Comparison of ENCODE assay signal across 8 mouse cellular contexts in genomic region chr17:72797867-72798266, GRCm38 (mm10). TPM values are rescaled to one million over a fixed set of nuclear protein-coding genes. Genes with fewer than 3 reads are reported as not detected.
DNase-seq lines count a peak whose midpoint lies in the region; ATAC-seq lines count a peak whose summit lies in the region.

No protein-coding gene starts in this region.

- H3K36me3 ChIP-seq in liver, embryonic 11.5 days (ENCODE audit: control insufficient read depth, insufficient read depth, low read length), result no peaks in the 10 kb centered on the region
- H3K36me3 ChIP-seq in hindbrain, embryonic 11.5 days (ENCODE audit: control insufficient read depth, insufficient read depth, low read length), result no peaks in the 10 kb centered on the region

- DNase-seq in liver, embryonic 11.5 days (ENCODE audit: low spot score), result no peak
- DNase-seq in liver (no peak), NIH3T3 (ENCODE audit: low read depth) (peak; percentile 75)
- DNase-seq in cerebellum, adult 9-10 months, result peak; percentile 62
- DNase-seq in hindbrain, embryonic 11.5 days (ENCODE audit: low spot score), result peak; percentile 68
- DNase-seq in left cerebral cortex, postnatal 25 days (ENCODE audit: low spot score in 2 of 2), result peak; percentile 63 to 81
- DNase-seq in urinary bladder, postnatal 25 days (ENCODE audit: low spot score), result no peak

- no peaks in the 10 kb centered on the region for H3K9me3 ChIP-seq in liver, embryonic 11.5 days (ENCODE audit: control insufficient read depth, low read length)
- H3K9me3 ChIP-seq in hindbrain, embryonic 11.5 days (ENCODE audit: control insufficient read depth, low read length), result no peaks in the 10 kb centered on the region

- no peaks in the 10 kb centered on the region for H3K27me3 ChIP-seq in liver, embryonic 11.5 days (replicated peaks; ENCODE audit: control insufficient read depth, insufficient read depth, low read length)
- H3K27me3 ChIP-seq in hindbrain, embryonic 11.5 days (ENCODE audit: control insufficient read depth, insufficient read depth, low read length), result no peaks in the 10 kb centered on the region

- H3K4me2 ChIP-seq in liver, embryonic 11.5 days, result no peak overlapping the region
- no peak overlapping the region for H3K4me2 ChIP-seq in hindbrain, embryonic 11.5 days (replicated peaks; ENCODE audit: low read depth, low read length)

- H3K4me1 ChIP-seq in liver, embryonic 11.5 days (replicated peaks; ENCODE audit: control insufficient read depth, insufficient read depth, low read length), result no peaks in the 10 kb centered on the region
- no peaks in the 10 kb centered on the region for H3K4me1 ChIP-seq in hindbrain, embryonic 11.5 days (replicated peaks; ENCODE audit: control insufficient read depth, insufficient read depth, low read length)

- no peak overlapping the region for H3K9ac ChIP-seq in liver, embryonic 11.5 days (ENCODE audit: low read depth, low read length)
- H3K9ac ChIP-seq in hindbrain, embryonic 11.5 days (ENCODE audit: low read depth, low read length), result no peak overlapping the region

- H3K27ac ChIP-seq in liver, embryonic 11.5 days (ENCODE audit: low read depth, low read length), result no peak overlapping the region
- H3K27ac ChIP-seq in hindbrain, embryonic 11.5 days (ENCODE audit: low read depth, low read length), result no peak overlapping the region

- peak; percentile 53 for ATAC-seq in liver, embryonic 11.5 days (replicated peaks; ENCODE audit: low FRiP score)
- 0 out of 2 replicates have a peak, but pooled peaks have one; percentile 22 for ATAC-seq in hindbrain, embryonic 11.5 days (ENCODE audit: low FRiP score)
- ATAC-seq in neutrophil, adult 5-6 weeks (ENCODE audit: extremely low read depth, insufficient number of reproducible peaks, low FRiP score, poor library complexity, severe bottlenecking), result peak; percentile 81

- intact Hi-C loops in left cerebral cortex, postnatal 25 days (cut with DNase I), result loop anchor here (1.0 to 5.0 kb wide), 3 partner anchors 16 to 499 kb away; partner anchors contain the start of gene Ypel5

- WGBS in liver, embryonic 11.5 days, result 32% methylated on average over 2 of the region's 2 CpGs
- WGBS in hindbrain, embryonic 11.5 days, result 24% methylated on average over 2 of the region's 2 CpGs

- H3K4me3 ChIP-seq in liver, embryonic 11.5 days (ENCODE audit: low read depth, low read length), result no peak overlapping the region
- no peak overlapping the region for H3K4me3 ChIP-seq in hindbrain, embryonic 11.5 days (ENCODE audit: low read depth, low read length)

RNA-seq across cellular contexts. Expression of gene Ypel5, which starts 38.4 kb away (rescaled TPM):
- polyA plus RNA-seq in liver, embryonic 11.5 days (2014; fragmentation: Nextera tagmentation; extraction: Ambion mirVana), result 29.1 and 30.3 TPM in 2 replicates
- polyA plus RNA-seq in hindbrain, embryonic 11.5 days (2014; fragmentation: Nextera tagmentation; extraction: Ambion mirVana), result 79.3 and 80.4 TPM in 2 replicates
- total RNA-seq in left cerebral cortex, postnatal 25 days (2021), result 10 to 100 TPM; 83.5 to 91.9 TPM
- 159 and 165 TPM in 2 replicates for total RNA-seq in neutrophil, adult 5-6 weeks (2017)

Comparison
In these comparisons a context has a peak if more than half of its experiments do, and no peak if none do; other contexts are left out.
1. ATAC-seq: peak in every context shown above with its lines; median percentile 81 in neutrophil, adult 5-6 weeks; 53 in liver, embryonic 11.5 days; 22 in hindbrain, embryonic 11.5 days.
2. DNase-seq: peak in NIH3T3 (single experiment), cerebellum, adult 9-10 months (single experiment), hindbrain, embryonic 11.5 days (single experiment) and left cerebral cortex, postnatal 25 days (2 of 2); none in liver, embryonic 11.5 days (single experiment), liver (single experiment) and urinary bladder, postnatal 25 days (single experiment).